Mouse (Mus musculus): ENCODE results near the gene Nxph4. TPM values are rescaled to one million over a fixed set of nuclear protein-coding genes. Genes with fewer than 3 reads are reported as not detected.

The Nxph4 gene
- polyA plus RNA-seq (2016; fragmentation: Nextera tagmentation; extraction: Ambion mirVana): 4.2 and 6.3 TPM in 2 replicates

GRCm38 (mm10) chr10:127534036-127534928 lies at the start of gene Nxph4:
TSS of gene Nxph4 (minus strand) at chr10:127534559.
- H3K36me3 ChIP-seq: peaks cover 12% of the 10 kb centered on the region
- peaks cover 79% of the 10 kb centered on the region for H3K27me3 ChIP-seq
- no peaks in the 10 kb centered on the region for H3K9me3 ChIP-seq
- H3K27ac ChIP-seq: no peak within 1 kb of the TSS
- WGBS: under 1% methylated on average over 69 of the region's 78 CpGs
- peak within 1 kb of the TSS; percentile 44 for H3K4me3 ChIP-seq (replicated peaks)
- H3K4me1 ChIP-seq (replicated peaks): peaks cover 56% of the 10 kb centered on the region
- ATAC-seq (ENCODE audit: insufficient number of reproducible peaks, insufficient read depth, low FRiP score, low TSS enrichment, low read depth): no peak
- H3K9ac ChIP-seq (replicated peaks): peak within 1 kb of the TSS; percentile 31
- peak within 1 kb of the TSS; percentile 84 for H3K4me2 ChIP-seq

DNA sequence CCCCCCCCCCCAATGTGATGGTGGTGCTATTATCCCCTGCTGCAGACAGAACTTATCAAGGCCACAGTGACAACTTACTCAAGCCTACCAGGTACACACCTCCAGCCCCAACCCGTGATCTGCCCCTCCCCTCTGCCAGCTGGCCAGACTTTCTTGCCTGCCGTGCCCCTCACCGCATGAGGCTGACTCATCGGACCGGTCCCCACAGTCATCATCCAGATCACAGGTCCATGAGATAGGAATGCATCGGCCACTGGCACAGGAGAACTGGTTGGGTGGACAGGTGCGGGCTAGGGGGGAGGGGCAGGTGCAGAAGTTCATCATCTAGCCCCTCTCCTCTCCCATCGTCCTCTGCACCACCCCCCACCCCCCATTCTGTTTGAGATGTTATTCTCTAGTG lies 49.3 kb upstream of the Nxph4 start:
- ATAC-seq (ENCODE audit: insufficient number of reproducible peaks, insufficient read depth, low FRiP score, low TSS enrichment, low read depth): no peak
- H3K4me2 ChIP-seq: no peak overlapping the region
- no peaks in the 10 kb centered on the region for H3K9me3 ChIP-seq
- H3K4me3 ChIP-seq (replicated peaks): no peak overlapping the region
- no peak overlapping the region for H3K27ac ChIP-seq
- H3K4me1 ChIP-seq (replicated peaks): no peaks in the 10 kb centered on the region
- H3K27me3 ChIP-seq: no peaks in the 10 kb centered on the region
- H3K36me3 ChIP-seq: peaks cover 96% of the 10 kb centered on the region
- 81% methylated on average over 8 of the region's 8 CpGs for WGBS
- H3K9ac ChIP-seq (replicated peaks): no peak overlapping the region

DNA sequence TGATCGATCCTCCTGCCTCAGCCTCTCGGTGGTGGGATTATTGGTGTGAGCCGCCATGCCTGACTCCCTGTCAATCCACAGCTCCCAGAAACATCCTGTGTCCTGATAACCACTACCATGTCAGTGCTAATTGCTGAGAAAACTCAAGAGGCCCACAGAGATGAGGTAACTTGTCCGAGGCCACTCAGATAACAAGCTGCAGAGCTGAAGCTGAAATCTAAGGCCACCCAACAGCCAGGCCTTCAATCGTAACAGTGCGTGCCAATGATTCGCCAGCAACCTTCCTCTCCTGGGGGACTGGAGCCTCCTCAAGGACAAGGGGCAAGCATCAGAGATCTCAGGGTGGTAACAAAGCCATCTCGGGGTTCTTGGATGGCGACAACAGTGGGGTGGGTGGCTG lies 46.9 kb upstream of the Nxph4 start:
- no peaks in the 10 kb centered on the region for H3K4me1 ChIP-seq (replicated peaks)
- no peaks in the 10 kb centered on the region for H3K27me3 ChIP-seq
- H3K4me3 ChIP-seq (replicated peaks): no peak overlapping the region
- H3K27ac ChIP-seq: no peak overlapping the region
- no peak overlapping the region for H3K9ac ChIP-seq (replicated peaks)
- H3K36me3 ChIP-seq: peaks cover 98% of the 10 kb centered on the region
- 92% methylated on average over 9 of the region's 9 CpGs for whole genome bisulfite sequencing
- no peaks in the 10 kb centered on the region for H3K9me3 ChIP-seq
- no peak overlapping the region for H3K4me2 ChIP-seq
- ATAC-seq (ENCODE audit: insufficient number of reproducible peaks, insufficient read depth, low FRiP score, low TSS enrichment, low read depth): no peak

DNA sequence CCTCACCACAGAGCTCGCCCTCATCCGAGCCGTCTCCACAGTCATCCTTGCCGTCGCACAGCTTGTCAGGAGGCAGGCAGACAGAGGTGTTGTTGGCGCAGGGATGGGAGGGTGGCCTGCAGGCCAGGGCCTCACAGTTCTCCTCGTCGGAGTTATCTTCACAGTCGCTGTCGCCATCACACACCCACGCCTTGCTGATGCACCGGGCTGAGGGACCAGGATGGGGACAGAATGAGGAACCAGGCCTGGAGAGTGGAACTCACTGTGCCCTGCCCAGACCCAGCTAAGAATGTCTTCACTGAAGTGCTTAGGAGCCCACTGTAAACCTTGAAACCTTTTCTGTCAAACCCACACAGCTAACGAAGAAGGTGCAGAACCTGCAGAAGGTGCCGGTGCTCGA lies 43.6 kb upstream of the Nxph4 start:
- no peak overlapping the region for H3K9ac ChIP-seq (replicated peaks)
- no peak overlapping the region for H3K4me3 ChIP-seq (replicated peaks)
- H3K36me3 ChIP-seq: peaks cover 100% of the 10 kb centered on the region
- H3K9me3 ChIP-seq: no peaks in the 10 kb centered on the region
- H3K27ac ChIP-seq: no peak overlapping the region
- H3K4me1 ChIP-seq (replicated peaks): no peaks in the 10 kb centered on the region
- ATAC-seq (ENCODE audit: insufficient number of reproducible peaks, insufficient read depth, low FRiP score, low TSS enrichment, low read depth): no peak
- no peak overlapping the region for H3K4me2 ChIP-seq
- WGBS: 84% methylated on average over 15 of the region's 15 CpGs
- H3K27me3 ChIP-seq: no peaks in the 10 kb centered on the region

GRCm38 (mm10) chr10:127577156-127577555 lies 42.8 kb upstream of the Nxph4 start:
- Histone ChIP-seq H3K4me2 (no peak overlapping the region), H3K9me3 (no peaks in the 10 kb centered on the region), H3K27me3 (no peaks in the 10 kb centered on the region), H3K4me3 (replicated peaks) (no peak overlapping the region), H3K27ac (no peak overlapping the region), H3K4me1 (replicated peaks) (no peaks in the 10 kb centered on the region), H3K36me3 (peaks cover 100% of the 10 kb centered on the region), H3K9ac (replicated peaks) (no peak overlapping the region)
- no peak for ATAC-seq (ENCODE audit: insufficient number of reproducible peaks, insufficient read depth, low FRiP score, low TSS enrichment, low read depth)
- whole genome bisulfite sequencing: 77% methylated on average over 9 of the region's 9 CpGs

GRCm38 (mm10) chr10:127576381-127576961 lies 42.1 kb upstream of the Nxph4 start:
- no peaks in the 10 kb centered on the region for H3K9me3 ChIP-seq
- no peaks in the 10 kb centered on the region for H3K27me3 ChIP-seq
- H3K4me3 ChIP-seq (replicated peaks): no peak overlapping the region
- no peak for ATAC-seq (ENCODE audit: insufficient number of reproducible peaks, insufficient read depth, low FRiP score, low TSS enrichment, low read depth)
- H3K27ac ChIP-seq: no peak overlapping the region
- peaks cover 100% of the 10 kb centered on the region for H3K36me3 ChIP-seq
- no peak overlapping the region for H3K4me2 ChIP-seq
- no peak overlapping the region for H3K9ac ChIP-seq (replicated peaks)
- no peaks in the 10 kb centered on the region for H3K4me1 ChIP-seq (replicated peaks)
- 69% methylated on average over 18 of the region's 18 CpGs for WGBS

DNA sequence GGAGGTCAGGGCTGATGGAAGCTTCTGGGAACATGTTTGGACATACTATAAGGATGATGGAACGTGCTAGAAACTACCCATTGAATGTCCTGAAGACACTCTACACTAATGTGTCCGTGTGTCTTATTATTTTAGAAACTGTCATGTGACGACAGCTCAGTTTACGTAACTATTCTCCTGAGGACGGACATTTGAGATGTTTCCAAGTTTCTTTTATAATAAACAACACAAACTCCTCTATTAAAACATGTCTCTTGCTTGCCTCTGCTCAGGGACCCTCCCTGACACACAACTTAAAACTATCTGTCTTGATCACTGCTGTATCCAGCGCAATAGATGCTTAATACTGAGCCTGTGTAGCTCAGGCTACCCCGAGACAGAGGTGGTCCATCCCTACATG lies 41.4 kb upstream of the Nxph4 start:
- Histone ChIP-seq H3K4me2 (no peak overlapping the region), H3K27ac (no peak overlapping the region), H3K4me3 (replicated peaks) (no peak overlapping the region), H3K9me3 (no peaks in the 10 kb centered on the region), H3K36me3 (peaks cover 100% of the 10 kb centered on the region), H3K27me3 (no peaks in the 10 kb centered on the region), H3K9ac (replicated peaks) (no peak overlapping the region), H3K4me1 (replicated peaks) (no peaks in the 10 kb centered on the region)
- ATAC-seq (ENCODE audit: insufficient number of reproducible peaks, insufficient read depth, low FRiP score, low TSS enrichment, low read depth): no peak
- 96% methylated on average over 7 of the region's 7 CpGs for WGBS

- ATAC-seq (ENCODE audit: insufficient number of reproducible peaks, insufficient read depth, low FRiP score, low TSS enrichment, low read depth): no peak
- no peak overlapping the region for H3K27ac ChIP-seq
- H3K4me2 ChIP-seq: no peak overlapping the region
- no peak overlapping the region for H3K9ac ChIP-seq (replicated peaks)
- H3K4me1 ChIP-seq (replicated peaks): no peaks in the 10 kb centered on the region
- peaks cover 94% of the 10 kb centered on the region for H3K36me3 ChIP-seq
- H3K4me3 ChIP-seq (replicated peaks): no peak overlapping the region
- WGBS: 94% methylated on average over 5 of the region's 5 CpGs
- no peaks in the 10 kb centered on the region for H3K9me3 ChIP-seq
- no peaks in the 10 kb centered on the region for H3K27me3 ChIP-seq
Observed at GRCm38 (mm10) chr10:127572281-127572680, 37.9 kb upstream of the Nxph4 start.

DNA sequence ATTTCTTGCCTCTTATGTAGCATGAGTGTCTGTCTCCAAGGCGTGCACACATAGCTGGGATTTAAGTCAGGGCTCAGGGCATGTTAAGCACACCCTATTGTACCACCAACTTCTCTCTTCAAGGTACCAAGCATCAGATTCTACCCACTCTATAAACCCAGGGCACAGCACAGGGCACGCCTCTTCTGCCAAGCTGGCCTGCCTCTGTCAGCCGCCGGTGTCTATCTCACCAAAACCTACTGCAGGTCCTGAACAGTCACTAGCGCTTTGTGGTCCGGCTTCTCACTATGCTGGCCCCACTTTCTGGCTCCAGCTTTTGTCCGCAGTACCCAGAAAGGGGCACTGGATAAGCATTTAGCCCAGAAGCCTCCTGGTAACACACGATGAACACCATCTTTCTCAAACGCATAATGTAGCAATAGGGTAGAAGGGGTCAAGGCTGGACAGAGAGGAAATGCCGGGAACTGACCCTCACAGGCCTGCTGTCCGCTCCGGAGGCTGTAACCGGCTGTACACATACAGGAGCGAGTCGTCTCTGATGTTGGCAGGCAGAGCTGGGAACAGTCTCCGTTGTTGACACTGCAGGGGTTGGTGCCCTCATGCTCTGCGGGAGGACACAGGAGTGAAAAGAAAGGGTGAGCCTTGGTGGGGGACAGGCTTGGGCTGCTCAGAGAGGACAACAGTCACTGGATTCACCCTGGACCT lies 36.7 kb upstream of the Nxph4 start:
- Histone ChIP-seq H3K4me3 (replicated peaks) (no peak overlapping the region), H3K9me3 (no peaks in the 10 kb centered on the region), H3K27me3 (no peaks in the 10 kb centered on the region), H3K36me3 (peaks cover 94% of the 10 kb centered on the region), H3K4me1 (replicated peaks) (no peaks in the 10 kb centered on the region), H3K4me2 (no peak overlapping the region), H3K9ac (replicated peaks) (no peak overlapping the region), H3K27ac (no peak overlapping the region)
- ATAC-seq (ENCODE audit: insufficient number of reproducible peaks, insufficient read depth, low FRiP score, low TSS enrichment, low read depth): no peak
- whole genome bisulfite sequencing: 93% methylated on average over 17 of the region's 17 CpGs

DNA sequence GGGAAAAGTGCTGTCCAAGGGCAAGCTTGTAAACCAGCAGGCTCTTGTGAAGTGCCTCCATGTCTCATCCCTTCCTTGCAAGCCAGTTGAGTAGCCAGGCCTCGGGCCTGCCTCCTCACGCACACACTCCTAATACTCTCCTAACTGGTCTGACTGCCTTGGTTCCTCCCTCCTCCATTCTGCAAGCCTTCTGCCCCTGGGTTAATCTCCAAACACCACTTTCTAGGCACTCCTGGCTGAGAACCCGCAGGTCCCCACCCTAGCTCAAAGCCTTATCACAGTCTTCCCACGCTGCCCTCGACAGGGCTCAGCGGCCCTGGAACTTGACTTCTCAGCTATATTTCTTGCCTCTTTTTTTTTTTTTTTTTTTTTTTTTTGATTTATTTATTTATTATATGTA lies 36.0 kb upstream of the Nxph4 start:
- WGBS: 76% methylated on average over 6 of the region's 6 CpGs
- H3K9me3 ChIP-seq: no peaks in the 10 kb centered on the region
- H3K4me3 ChIP-seq (replicated peaks): no peak overlapping the region
- peaks cover 93% of the 10 kb centered on the region for H3K36me3 ChIP-seq
- H3K9ac ChIP-seq (replicated peaks): no peak overlapping the region
- no peak overlapping the region for H3K27ac ChIP-seq
- no peak for ATAC-seq (ENCODE audit: insufficient number of reproducible peaks, insufficient read depth, low FRiP score, low TSS enrichment, low read depth)
- H3K27me3 ChIP-seq: no peaks in the 10 kb centered on the region
- no peaks in the 10 kb centered on the region for H3K4me1 ChIP-seq (replicated peaks)
- no peak overlapping the region for H3K4me2 ChIP-seq

GRCm38 (mm10) chr10:127569450-127569849 lies 35.1 kb upstream of the Nxph4 start:
- ATAC-seq (ENCODE audit: insufficient number of reproducible peaks, insufficient read depth, low FRiP score, low TSS enrichment, low read depth): no peak
- no peak overlapping the region for H3K4me2 ChIP-seq
- H3K4me3 ChIP-seq (replicated peaks): no peak overlapping the region
- H3K9me3 ChIP-seq: no peaks in the 10 kb centered on the region
- no peaks in the 10 kb centered on the region for H3K4me1 ChIP-seq (replicated peaks)
- no peak overlapping the region for H3K9ac ChIP-seq (replicated peaks)
- WGBS: 32% methylated on average over 3 of the region's 3 CpGs
- no peak overlapping the region for H3K27ac ChIP-seq
- peaks cover 91% of the 10 kb centered on the region for H3K36me3 ChIP-seq
- no peaks in the 10 kb centered on the region for H3K27me3 ChIP-seq
